Mouse (Mus musculus): Measurements from ENCODE around the gene Slc25a29.

The Slc25a29 gene

GRCm38 (mm10) chr12:108794979-108795537, 40.6 kb downstream of the Slc25a29 start:
- DNase-seq (ENCODE audit: low spot score): no peak

DNA sequence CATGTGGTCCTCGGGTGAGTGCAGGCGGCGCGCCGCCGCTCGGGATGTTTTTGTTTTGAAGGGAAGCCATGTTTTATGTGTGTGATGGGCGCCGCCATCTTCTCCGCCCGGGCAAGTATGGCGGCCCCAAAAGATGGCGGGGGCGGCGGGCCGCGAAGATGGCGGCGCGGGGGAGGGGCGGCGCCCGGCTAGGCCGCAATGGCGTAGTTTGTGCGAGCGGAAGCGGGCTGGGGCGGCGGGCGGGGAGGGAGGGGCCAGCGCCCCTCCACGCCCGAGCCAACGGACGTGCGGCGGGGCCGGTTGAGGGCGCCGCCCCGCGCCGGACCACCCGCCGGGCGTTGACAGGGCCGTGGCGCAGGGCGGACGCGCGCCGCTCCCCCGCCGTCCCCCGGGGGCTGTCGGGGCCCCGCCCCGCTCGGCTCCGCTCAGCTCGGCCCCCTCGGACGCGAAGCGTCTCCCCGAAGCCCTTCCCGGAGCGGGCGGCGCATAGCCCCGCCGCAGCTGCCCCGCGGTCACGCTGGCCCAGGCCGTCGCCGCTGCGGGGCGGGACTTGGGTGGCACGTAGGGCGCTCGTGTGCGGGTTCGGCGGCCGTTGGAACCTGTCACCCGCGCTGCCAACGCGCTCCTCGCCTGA, 41.5 kb downstream of the Slc25a29 start:
- peak; percentile 80 for DNase-seq (ENCODE audit: low spot score)

DNA sequence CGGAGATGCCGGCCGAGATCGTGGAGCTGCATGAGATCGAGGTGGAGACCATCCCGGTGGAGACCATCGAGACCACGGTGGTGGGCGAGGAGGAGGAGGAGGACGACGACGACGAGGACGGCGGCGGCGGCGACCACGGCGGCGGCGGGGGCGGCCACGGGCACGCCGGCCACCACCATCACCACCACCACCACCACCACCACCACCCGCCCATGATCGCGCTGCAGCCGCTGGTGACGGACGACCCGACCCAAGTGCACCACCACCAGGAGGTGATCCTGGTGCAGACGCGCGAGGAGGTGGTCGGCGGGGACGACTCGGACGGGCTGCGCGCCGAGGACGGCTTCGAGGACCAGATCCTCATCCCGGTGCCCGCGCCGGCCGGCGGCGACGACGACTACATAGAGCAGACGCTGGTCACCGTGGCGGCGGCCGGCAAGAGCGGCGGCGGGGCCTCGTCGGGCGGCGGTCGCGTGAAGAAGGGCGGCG, 42.2 kb downstream of the Slc25a29 start:
- DNase-seq (ENCODE audit: low spot score): peak; percentile 55

DNA sequence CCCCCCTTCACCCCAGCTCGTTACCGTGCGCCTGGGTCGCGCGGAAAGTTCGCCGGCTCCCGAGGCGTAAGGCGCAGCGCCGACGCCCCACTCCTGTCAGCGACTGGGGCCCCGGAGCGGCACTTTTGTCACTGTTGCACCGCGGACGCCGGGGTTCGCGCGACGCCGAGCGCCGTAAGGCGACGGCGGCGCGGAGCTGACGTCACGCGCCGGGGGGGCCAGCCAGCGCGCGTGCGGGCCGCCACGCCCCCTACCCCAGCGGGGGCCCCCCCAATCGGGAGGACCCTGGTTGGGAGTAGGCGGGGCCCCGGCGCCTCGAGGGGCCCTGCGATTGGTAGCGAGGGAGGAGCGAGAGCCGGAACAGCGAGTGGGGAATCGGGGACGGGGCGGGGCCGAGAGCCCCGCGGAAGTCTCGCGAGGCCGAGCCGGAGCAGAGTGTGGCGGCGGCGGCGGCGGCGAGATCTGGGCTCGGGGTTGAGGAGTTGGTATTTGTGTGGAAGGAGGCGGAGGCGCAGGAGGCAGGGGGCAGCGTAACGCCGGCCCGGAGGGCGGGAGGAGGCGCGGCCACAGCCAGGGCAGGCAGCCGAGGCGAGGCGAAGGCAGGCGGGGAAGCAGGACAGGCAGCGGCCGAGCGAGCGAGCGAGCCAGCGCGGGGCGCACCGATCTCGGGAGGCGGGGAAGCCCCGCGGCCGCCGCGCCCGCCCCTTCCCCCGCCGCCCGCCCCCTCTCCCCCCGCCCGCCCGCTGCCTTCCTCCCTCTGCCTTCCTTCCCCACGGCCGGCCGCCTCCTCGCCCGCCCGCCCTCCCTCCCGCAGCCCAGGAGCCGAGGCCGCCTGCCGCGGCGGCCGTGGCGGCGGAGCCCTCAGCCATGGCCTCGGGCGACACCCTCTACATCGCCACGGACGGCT, 42.9 kb downstream of the Slc25a29 start, which contains the start of gene Yy1:
TSS of gene Yy1 (plus strand) at position 428 of the 907 bp plus-strand sequence.
- DNase-seq (ENCODE audit: low spot score): peak; percentile 98

DNA sequence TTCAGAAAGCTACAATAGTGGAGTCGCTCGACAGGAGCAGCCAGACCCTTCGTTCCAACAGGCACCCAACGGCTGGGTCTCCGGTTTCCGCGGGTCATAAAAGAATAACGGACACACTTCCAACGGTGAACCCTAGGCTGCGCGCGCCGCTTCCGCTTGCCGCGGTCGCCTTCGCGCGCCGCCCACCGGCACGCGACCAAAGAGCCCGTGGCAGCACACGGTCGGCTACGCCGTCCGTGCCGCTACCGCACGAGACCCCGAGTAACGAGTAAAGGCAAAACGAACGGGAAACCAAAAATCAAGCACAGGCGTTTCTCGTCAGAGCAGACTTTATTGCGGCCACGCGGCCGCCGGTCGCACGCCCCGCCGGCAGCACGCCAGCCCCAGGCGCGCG, 43.5 kb downstream of the Slc25a29 start:
- DNase-seq (ENCODE audit: low spot score): peak; percentile 80

GRCm38 (mm10) chr12:108787329-108787728, 48.4 kb downstream of the Slc25a29 start:
- no peak for DNase-seq (ENCODE audit: low spot score)

GRCm38 (mm10) chr12:108785161-108785560, 50.5 kb downstream of the Slc25a29 start:
- no peak for DNase-seq (ENCODE audit: low spot score)

DNA sequence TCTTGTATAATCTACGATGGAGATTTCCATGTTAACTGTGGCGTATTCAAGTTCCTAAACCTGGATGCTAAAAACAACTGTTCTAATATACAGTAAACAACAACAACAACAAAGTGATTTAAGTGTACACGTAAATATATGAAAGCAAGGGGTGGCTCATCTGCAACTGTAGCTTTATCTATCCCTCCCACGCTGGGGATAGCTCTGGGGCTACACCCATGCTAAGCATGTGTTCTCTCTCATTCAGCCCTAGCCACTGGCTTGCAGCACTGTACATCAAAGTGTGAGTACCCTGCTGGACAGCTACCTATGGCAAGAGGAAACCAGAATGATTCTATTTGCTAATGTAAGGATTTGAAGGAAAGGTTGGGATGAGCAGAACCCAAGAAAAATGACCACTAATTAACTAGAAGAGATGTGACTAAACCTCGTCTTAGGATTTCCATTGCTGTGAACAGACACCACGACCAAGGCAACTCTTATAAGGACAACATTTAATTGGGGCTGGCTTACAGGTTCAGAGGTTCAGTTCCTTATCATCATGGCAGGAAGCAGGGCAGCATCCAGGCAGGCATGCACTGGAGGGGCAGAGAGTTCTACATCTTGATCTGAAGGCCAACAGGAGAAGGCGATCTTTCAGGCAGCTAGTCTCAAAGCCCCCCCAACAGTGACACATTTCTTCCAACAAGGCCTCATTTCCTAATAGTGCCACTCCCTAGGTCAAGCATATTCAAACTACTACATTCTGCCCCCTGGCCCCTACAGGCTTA, 55.4 kb downstream of the Slc25a29 start:
- no peak for DNase-seq (ENCODE audit: low spot score)
